Mouse (Mus musculus) brown adipose tissue, adult 24 weeks (tissue): ENCODE measurements around the gene Elk1. TPM values are rescaled to one million over a fixed set of nuclear protein-coding genes. Genes with fewer than 3 reads are reported as not detected.

Experiments used
- H3K27ac ChIP-seq: fragments of 200-500 bp; replicated peaks from 2 replicates; pipeline ENCODE4 v1.5.1; 2012; ENCODE audit warnings: low read depth, mild to moderate bottlenecking, low read length
- H3K4me1 ChIP-seq: fragments of 200-500 bp; 2 replicates; pipeline ENCODE4 v1.6.1; 2012; ENCODE audit warnings: low read length, mixed read lengths; ENCODE audit not compliant: control insufficient read depth, insufficient read depth, insufficient read length
- H3K4me3 ChIP-seq: fragments of 200-500 bp; 2 replicates; pipeline ENCODE4 v1.5.1; 2012; ENCODE audit warnings: low read depth, mild to moderate bottlenecking, low read length, moderate library complexity; ENCODE audit not compliant: insufficient read depth
- polyA plus RNA-seq: library from polyadenylated mRNA; stranded (reverse); fragments of >200 nt; gene quantifications from 2 replicates; pipeline ENCODE4 v1.2.4, GENCODE M21; 2012; ENCODE audit not compliant: missing spikeins, insufficient read depth, insufficient read length

Gene Elk1
- polyA plus RNA-seq, 1 experiment = 8.8 TPM

- no peaks in the 10 kb centered on the region for H3K4me1 ChIP-seq
- no peak overlapping the region for H3K27ac ChIP-seq
- H3K4me3 ChIP-seq = no peak overlapping the region
Measured at GRCm38 (mm10) chrX:20910074-20910473, 40.3 kb downstream of the Elk1 start.

Other genes starting within 250 kb of the Elk1 start
- gene Usp11, start 246.7 kb downstream of the Elk1 start, polyA plus RNA-seq = 1.5 and 1.8 TPM in 2 replicates
- gene Araf, start 152.8 kb downstream of the Elk1 start, polyA plus RNA-seq = 46.6 and 49.7 TPM in 2 replicates
- not detected in 2 replicates for gene Timp1, start 80.4 kb downstream of the Elk1 start, polyA plus RNA-seq
- gene Syn1, start 29.6 kb downstream of the Elk1 start, polyA plus RNA-seq = not detected in 2 replicates
- 9.0 and 13.0 TPM in 2 replicates for gene Cfp, start 19.1 kb downstream of the Elk1 start, polyA plus RNA-seq
- 103 and 122 TPM in 2 replicates for gene Uxt, start 11.4 kb upstream of the Elk1 start, polyA plus RNA-seq
- gene Zfp182, start 111.7 kb upstream of the Elk1 start, polyA plus RNA-seq = 2.2 and 2.8 TPM in 2 replicates
- not detected in 2 replicates for gene Spaca5, start 117.8 kb upstream of the Elk1 start, polyA plus RNA-seq
- gene Zfp300, start 138.9 kb upstream of the Elk1 start, polyA plus RNA-seq = 0.63 and 0.67 TPM in 2 replicates
- not detected in 2 replicates for gene Ssxa1, start 165.2 kb upstream of the Elk1 start, polyA plus RNA-seq
- gene Gm21876, start 225.0 kb upstream of the Elk1 start, polyA plus RNA-seq = not detected in 2 replicates